Mouse (Mus musculus) fat pad, adult 2 months (tissue): Measurements from ENCODE around the gene Gm20817.
"Not testable (repeated sequence)": the region's sequence is repeated elsewhere in the genome, so short reads cannot be mapped to it uniquely, and the experiment has no call there.

Experiments
- DNase-seq: peaks from one replicate; pipeline ENCODE4 v3.0.0-alpha.2; 2011; ENCODE audit warnings: low read depth, low spot score; ENCODE audit errors: extremely low read depth

The Gm20817 gene

GRCm38 (mm10) chrY:68832628-68833027 is at the start of gene Gm20817:
TSS of gene Gm20817 (minus strand) at chrY:68832728.
- not testable (repeated sequence) for DNase-seq
